Mouse (Mus musculus) kidney, embryonic 16.5 days (tissue): ENCODE results near the gene Dact3. TPM values are rescaled to one million over a fixed set of nuclear protein-coding genes. Genes with fewer than 3 reads are reported as not detected.

Experiments
- ATAC-seq: fragments of 200-750 bp; cut with Nextera tagmentation; 2 replicates; pipeline ENCODE4 v1.8.0; 2017; ENCODE audit warnings: moderate TSS enrichment; ENCODE audit not compliant: low FRiP score, low TSS enrichment
- H3K27ac ChIP-seq: fragments of 300-500 bp; sonication (generic); 2 replicates; pipeline ENCODE4 v1.5.1; 2014; ENCODE audit warnings: low read length
- H3K27me3 ChIP-seq: fragments of 300-500 bp; sonication (generic); 2 replicates; pipeline ENCODE4 v1.6.1; 2014; ENCODE audit warnings: low read length, control low read depth, mixed read lengths; ENCODE audit not compliant: insufficient read depth
- H3K36me3 ChIP-seq: fragments of 300-500 bp; sonication (generic); 2 replicates; pipeline ENCODE4 v1.6.1; 2014; ENCODE audit warnings: low read length, control low read depth, mixed read lengths; ENCODE audit not compliant: insufficient read depth
- H3K4me1 ChIP-seq: fragments of 300-500 bp; sonication (generic); 2 replicates; pipeline ENCODE4 v1.6.1; 2014; ENCODE audit warnings: low read length, control low read depth, mixed read lengths; ENCODE audit not compliant: insufficient read depth
- H3K4me2 ChIP-seq: fragments of 300-500 bp; sonication (generic); replicated peaks from 2 replicates; pipeline ENCODE4 v1.6.1; 2014; ENCODE audit warnings: low read depth, low read length
- H3K4me3 ChIP-seq: fragments of 300-500 bp; sonication (generic); 2 replicates; pipeline ENCODE4 v1.5.1; 2014; ENCODE audit warnings: mild to moderate bottlenecking, low read length
- H3K9ac ChIP-seq: fragments of 300-500 bp; sonication (generic); replicated peaks from 2 replicates; pipeline ENCODE4 v1.6.1; 2014; ENCODE audit warnings: low read length
- H3K9me3 ChIP-seq: fragments of 300-500 bp; sonication (generic); 2 replicates; pipeline ENCODE4 v1.6.1; 2016; ENCODE audit warnings: low read length, control low read depth
- WGBS: fragments of 180-500 bp; shearing (Covaris S2); extraction: QIAGEN DNeasy Blood & Tissue Kit; methylation state at CpG from one replicate; pipeline ENCODE4 v1.1.7; 2014; 5-methylcytosine and 5-hydroxymethylcytosine counted together
- polyA plus RNA-seq: library from polyadenylated mRNA; unstranded; fragments of >200 nt; fragmentation: Nextera tagmentation; extraction: Ambion mirVana; gene quantifications from 2 replicates; pipeline ENCODE4 v1.2.1, GENCODE M21; 2015

Gene Dact3
- polyA plus RNA-seq, 1 experiment from 2014 or later, result 2.1 TPM

- no peaks in the 10 kb centered on the region for H3K27me3 ChIP-seq
- peaks cover 39% of the 10 kb centered on the region for H3K4me1 ChIP-seq
- no peak overlapping the region for H3K4me2 ChIP-seq
- H3K36me3 ChIP-seq, result peaks cover 7% of the 10 kb centered on the region
- 0 out of 2 replicates have a peak overlapping the region, but pooled peaks have one; percentile 15 for H3K9ac ChIP-seq
- WGBS, result 27% methylated on average over 10 of the region's 10 CpGs
- no peak overlapping the region for H3K4me3 ChIP-seq
- no peak overlapping the region for H3K27ac ChIP-seq
- H3K9me3 ChIP-seq, result no peaks in the 10 kb centered on the region
- ATAC-seq, result no peak
These were observed 34.8 kb downstream of the Dact3 start for GRCm38 (mm10) chr7:16909909-16910308.

GRCm38 (mm10) chr7:16911904-16912303 lies 36.8 kb downstream of the Dact3 start:
- Histone ChIP-seq H3K4me3 (no peak overlapping the region), H3K9me3 (no peaks in the 10 kb centered on the region), H3K4me1 (peaks cover 22% of the 10 kb centered on the region), H3K27ac (no peak overlapping the region), H3K36me3 (peaks cover 26% of the 10 kb centered on the region), H3K27me3 (no peaks in the 10 kb centered on the region), H3K4me2 (no peak overlapping the region), H3K9ac (no peak overlapping the region)
- no peak for ATAC-seq
- WGBS, result 93% methylated on average over 3 of the region's 3 CpGs

GRCm38 (mm10) chr7:16912360-16912759 lies 37.2 kb downstream of the Dact3 start:
- Histone ChIP-seq H3K4me2 (no peak overlapping the region), H3K27ac (no peak overlapping the region), H3K9me3 (no peaks in the 10 kb centered on the region), H3K9ac (no peak overlapping the region), H3K4me3 (no peak overlapping the region), H3K27me3 (no peaks in the 10 kb centered on the region), H3K4me1 (peaks cover 22% of the 10 kb centered on the region), H3K36me3 (peaks cover 30% of the 10 kb centered on the region)
- no peak for ATAC-seq
- 71% methylated on average over 6 of the region's 6 CpGs for WGBS

GRCm38 (mm10) chr7:16913806-16914452 lies 38.8 kb downstream of the Dact3 start:
- peak; percentile 75; the same call in 1 of the 2 replicates for ATAC-seq
- Histone ChIP-seq H3K4me1 (peaks cover 20% of the 10 kb centered on the region), H3K9me3 (no peaks in the 10 kb centered on the region), H3K27ac (no peak overlapping the region), H3K9ac (no peak overlapping the region), H3K27me3 (no peaks in the 10 kb centered on the region), H3K4me2 (no peak overlapping the region), H3K4me3 (no peak overlapping the region), H3K36me3 (peaks cover 46% of the 10 kb centered on the region)
- WGBS, result 28% methylated on average over 10 of the region's 10 CpGs

GRCm38 (mm10) chr7:16914453-16915343 lies 39.6 kb downstream of the Dact3 start:
- no peak overlapping the region for H3K9ac ChIP-seq
- H3K27me3 ChIP-seq, result no peaks in the 10 kb centered on the region
- no peak for ATAC-seq
- H3K4me2 ChIP-seq, result no peak overlapping the region
- H3K9me3 ChIP-seq, result no peaks in the 10 kb centered on the region
- peaks cover 51% of the 10 kb centered on the region for H3K36me3 ChIP-seq
- 84% methylated on average over 18 of the region's 18 CpGs for WGBS
- no peak overlapping the region for H3K27ac ChIP-seq
- peaks cover 21% of the 10 kb centered on the region for H3K4me1 ChIP-seq
- no peak overlapping the region for H3K4me3 ChIP-seq

- Histone ChIP-seq H3K9ac (no peak overlapping the region), H3K27ac (no peak overlapping the region), H3K9me3 (no peaks in the 10 kb centered on the region), H3K27me3 (no peaks in the 10 kb centered on the region), H3K4me1 (peaks cover 25% of the 10 kb centered on the region), H3K4me2 (no peak overlapping the region), H3K36me3 (peaks cover 52% of the 10 kb centered on the region), H3K4me3 (no peak overlapping the region)
- no peak for ATAC-seq
- 89% methylated on average over 32 of the region's 32 CpGs for WGBS
These were observed 40.6 kb downstream of the Dact3 start for GRCm38 (mm10) chr7:16915461-16916340.

- Histone ChIP-seq H3K27me3 (no peaks in the 10 kb centered on the region), H3K27ac (no peak overlapping the region), H3K4me1 (peaks cover 34% of the 10 kb centered on the region), H3K4me3 (no peak overlapping the region), H3K4me2 (no peak overlapping the region), H3K9me3 (no peaks in the 10 kb centered on the region), H3K36me3 (peaks cover 52% of the 10 kb centered on the region), H3K9ac (no peak overlapping the region)
- WGBS, result 79% methylated on average over 29 of the region's 30 CpGs
- ATAC-seq, result no peak
These were observed 41.5 kb downstream of the Dact3 start for GRCm38 (mm10) chr7:16916342-16917265.

- no peak overlapping the region for H3K4me2 ChIP-seq
These were observed 42.3 kb downstream of the Dact3 start for GRCm38 (mm10) chr7:16917447-16917846.

GRCm38 (mm10) chr7:16918014-16918413 lies 42.9 kb downstream of the Dact3 start:
- Histone ChIP-seq H3K4me3 (no peak overlapping the region), H3K36me3 (peaks cover 52% of the 10 kb centered on the region), H3K9ac (no peak overlapping the region), H3K27me3 (no peaks in the 10 kb centered on the region), H3K9me3 (no peaks in the 10 kb centered on the region), H3K4me2 (no peak overlapping the region), H3K27ac (no peak overlapping the region), H3K4me1 (peaks cover 48% of the 10 kb centered on the region)
- 76% methylated on average over 9 of the region's 9 CpGs for WGBS
- no peak for ATAC-seq

More at GRCm38 (mm10) chr7:16917447-16917846, 42.3 kb downstream of the Dact3 start:
- 47% methylated on average over 11 of the region's 11 CpGs for WGBS
- Histone ChIP-seq H3K4me3 (no peak overlapping the region), H3K4me1 (peaks cover 43% of the 10 kb centered on the region), H3K36me3 (peaks cover 52% of the 10 kb centered on the region), H3K9ac (no peak overlapping the region), H3K27ac (no peak overlapping the region), H3K9me3 (no peaks in the 10 kb centered on the region), H3K27me3 (no peaks in the 10 kb centered on the region)
- no peak for ATAC-seq
